7 mouse cellular contexts compared by ENCODE assay signal in genomic region chr5:34573268-34574221, GRCm38 (mm10). TPM values are rescaled to one million over a fixed set of nuclear protein-coding genes. Genes with fewer than 3 reads are reported as not detected.
DNase-seq lines count a peak whose midpoint lies in the region; ATAC-seq lines count a peak whose summit lies in the region.

Gene Add1 (plus strand): TSS chr5:34573664.

- intact Hi-C loops in left cerebral cortex, postnatal 36 days (cut with DNase I): loop anchor here (1.0 to 5.0 kb wide), 2 partner anchors 46 to 63 kb away; partner anchors contain the start of gene Sh3bp2

- H3K9me3 ChIP-seq in intestine, embryonic 16.5 days (ENCODE audit: control insufficient read depth, low read length): no peaks in the 10 kb centered on the region
- no peaks in the 10 kb centered on the region for H3K9me3 ChIP-seq in midbrain, embryonic 11.5 days (ENCODE audit: control insufficient read depth, low read length)

- H3K27ac ChIP-seq in intestine, embryonic 16.5 days (ENCODE audit: low read length): peak within 1 kb of the TSS; percentile 95
- peak within 1 kb of the TSS; percentile 88 for H3K27ac ChIP-seq in midbrain, embryonic 11.5 days (ENCODE audit: low read depth, low read length)

- ATAC-seq in intestine, embryonic 16.5 days: peak; percentile 99
- ATAC-seq in midbrain, embryonic 11.5 days (ENCODE audit: low FRiP score): peak; percentile 100

- DNase-seq in adrenal gland, adult 8-10 months: peak; percentile 97
- peak; percentile 98 for DNase-seq in embryo, embryonic 9.5 days (ENCODE audit: extremely low spot score)
- DNase-seq in gastrocnemius, postnatal 4 days (ENCODE audit: low spot score in 2 of 2): peak; percentile 92 to 95
- peak; percentile 98 for DNase-seq in left cerebral cortex, postnatal 36 days (ENCODE audit: low spot score in 2 of 2)
- DNase-seq in midbrain, embryonic 11.5 days (ENCODE audit: low spot score, missing footprints): peak; percentile 100
- peak; percentile 98 for DNase-seq in skeletal muscle tissue, adult 2 months (ENCODE audit: low read depth, low spot score)

- peak within 1 kb of the TSS; percentile 93 for H3K4me3 ChIP-seq in intestine, embryonic 16.5 days (ENCODE audit: low read length)
- peak within 1 kb of the TSS; percentile 95 for H3K4me3 ChIP-seq in midbrain, embryonic 11.5 days (ENCODE audit: low read depth, low read length)

- peaks cover 13% of the 10 kb centered on the region for H3K4me1 ChIP-seq in intestine, embryonic 16.5 days (ENCODE audit: control insufficient read depth, insufficient read depth, low read length)
- peaks cover 14% of the 10 kb centered on the region for H3K4me1 ChIP-seq in midbrain, embryonic 11.5 days (ENCODE audit: control insufficient read depth, insufficient read depth, low read length)

- peak within 1 kb of the TSS; percentile 97 for H3K9ac ChIP-seq in intestine, embryonic 16.5 days (ENCODE audit: low read depth, low read length)
- H3K9ac ChIP-seq in midbrain, embryonic 11.5 days (ENCODE audit: low read length): peak within 1 kb of the TSS; percentile 97

- no peaks in the 10 kb centered on the region for H3K36me3 ChIP-seq in intestine, embryonic 16.5 days (ENCODE audit: control insufficient read depth, insufficient read depth, low read length)
- no peaks in the 10 kb centered on the region for H3K36me3 ChIP-seq in midbrain, embryonic 11.5 days (ENCODE audit: control insufficient read depth, insufficient read depth, low read length)

- H3K4me2 ChIP-seq in intestine, embryonic 16.5 days (ENCODE audit: low read depth, low read length): peak within 1 kb of the TSS; percentile 66
- H3K4me2 ChIP-seq in midbrain, embryonic 11.5 days: peak within 1 kb of the TSS; percentile 73

- H3K27me3 ChIP-seq in intestine, embryonic 16.5 days (replicated peaks; ENCODE audit: control insufficient read depth, insufficient read depth, low read length): no peaks in the 10 kb centered on the region
- no peaks in the 10 kb centered on the region for H3K27me3 ChIP-seq in midbrain, embryonic 11.5 days (ENCODE audit: control insufficient read depth, insufficient read depth, low read length)

- WGBS in intestine, embryonic 16.5 days: under 1% methylated on average over 78 of the region's 84 CpGs
- WGBS in midbrain, embryonic 11.5 days: under 1% methylated on average over 61 of the region's 84 CpGs

RNA-seq across cellular contexts. Expression of gene Add1, which starts in this region (rescaled TPM):
- total RNA-seq in adrenal gland, adult 8-10 months (2022): 100 to 1,000 TPM; 144 to 201 (median 179) TPM
- total RNA-seq in gastrocnemius, postnatal 4 days (2021): 100 to 1,000 TPM; 174 to 180 TPM
- polyA plus RNA-seq in intestine, embryonic 16.5 days (2015; fragmentation: Nextera tagmentation; extraction: Ambion mirVana): 138 and 143 TPM in 2 replicates
- total RNA-seq in left cerebral cortex, postnatal 36 days (2021): 100 to 1,000 TPM; 434 to 436 TPM
- 150 and 160 TPM in 2 replicates for polyA plus RNA-seq in midbrain, embryonic 11.5 days (2014; fragmentation: Nextera tagmentation; extraction: Ambion mirVana)

Comparison
In these comparisons a context has a peak if more than half of its experiments do, and no peak if none do; other contexts are left out.
1. Peak in every context shown above with its lines: DNase-seq, ATAC-seq, H3K4me3 ChIP-seq and H3K27ac ChIP-seq.